Mouse (Mus musculus): ENCODE results near the gene Leprot. TPM values are rescaled to one million over a fixed set of nuclear protein-coding genes. Genes with fewer than 3 reads are reported as not detected.

Leprot gene
- polyA plus RNA-seq, 1 experiment from 2014 or later: 84.7 TPM

DNA sequence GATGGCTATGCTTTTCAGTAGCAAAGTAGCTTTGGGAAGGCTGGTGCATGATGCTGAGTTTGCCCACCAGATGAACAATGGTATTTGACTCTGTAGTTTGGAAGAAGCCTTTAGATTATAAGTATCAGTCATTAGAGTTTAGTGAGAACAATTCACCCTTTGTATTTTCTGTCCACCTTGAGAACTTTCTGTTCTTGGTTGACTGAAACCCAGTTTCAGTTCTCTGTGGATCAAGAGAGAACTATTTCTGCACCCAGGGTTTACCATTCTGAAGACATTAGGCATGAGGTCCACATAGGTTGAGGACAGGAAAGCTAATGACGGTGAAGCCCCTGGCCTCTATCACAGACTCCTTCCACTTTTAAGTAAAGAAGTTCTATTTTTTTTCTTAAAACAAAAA, 10.0 kb upstream of the Leprot start:
- 97% methylated on average over 1 of the region's 1 CpGs for WGBS
- Histone ChIP-seq H3K27ac (no peak overlapping the region), H3K27me3 (ENCODE audit: control insufficient read depth, insufficient read depth, low read length) (no peaks in the 10 kb centered on the region), H3K9me3 (ENCODE audit: control insufficient read depth, low read length) (no peaks in the 10 kb centered on the region), H3K36me3 (replicated peaks; ENCODE audit: control insufficient read depth, insufficient read depth) (peaks cover 74% of the 10 kb centered on the region), H3K4me2 (replicated peaks) (no peak overlapping the region), H3K4me1 (replicated peaks; ENCODE audit: control insufficient read depth, insufficient read depth, low read length) (no peaks in the 10 kb centered on the region), H3K4me3 (replicated peaks; ENCODE audit: low read length) (no peak overlapping the region), H3K9ac (no peak overlapping the region)
- DNase-seq (ENCODE audit: low spot score) (no peak), ATAC-seq (ENCODE audit: low FRiP score) (no peak)

GRCm38 (mm10) chr4:101640631-101641030, 6.9 kb upstream of the Leprot start:
- no peak for ATAC-seq (ENCODE audit: low FRiP score)
- Histone ChIP-seq H3K9ac (no peak overlapping the region), H3K4me1 (replicated peaks; ENCODE audit: control insufficient read depth, insufficient read depth, low read length) (no peaks in the 10 kb centered on the region), H3K36me3 (replicated peaks; ENCODE audit: control insufficient read depth, insufficient read depth) (peaks cover 59% of the 10 kb centered on the region), H3K27ac (no peak overlapping the region), H3K4me3 (replicated peaks; ENCODE audit: low read length) (no peak overlapping the region), H3K27me3 (ENCODE audit: control insufficient read depth, insufficient read depth, low read length) (no peaks in the 10 kb centered on the region), H3K4me2 (replicated peaks) (no peak overlapping the region), H3K9me3 (ENCODE audit: control insufficient read depth, low read length) (no peaks in the 10 kb centered on the region)
- DNase-seq (ENCODE audit: low spot score): no peak
- 79% methylated on average over 5 of the region's 5 CpGs for WGBS

DNA sequence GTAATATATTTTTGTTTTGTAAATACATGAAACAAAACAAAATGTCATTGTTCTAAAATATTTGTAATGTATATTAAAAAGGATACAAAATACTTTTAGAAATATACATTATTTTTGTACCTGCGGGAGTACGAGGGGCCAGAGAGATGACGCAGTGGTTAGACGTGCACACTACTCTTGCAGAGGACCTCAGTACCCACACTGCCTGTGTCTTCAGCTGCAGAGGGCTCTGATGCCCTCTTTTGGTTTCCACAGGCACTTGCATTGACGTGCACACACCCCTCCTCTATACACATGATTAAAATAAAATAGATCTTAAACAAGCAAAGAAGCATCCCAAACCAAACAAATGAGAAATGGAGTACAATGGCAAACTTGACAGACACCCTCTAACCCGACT, 4.8 kb upstream of the Leprot start:
- no peak overlapping the region for H3K4me2 ChIP-seq (replicated peaks)
- H3K9ac ChIP-seq: no peak overlapping the region
- no peak for ATAC-seq (ENCODE audit: low FRiP score)
- H3K4me1 ChIP-seq (replicated peaks; ENCODE audit: control insufficient read depth, insufficient read depth, low read length): no peaks in the 10 kb centered on the region
- H3K27ac ChIP-seq: no peak overlapping the region
- no peak overlapping the region for H3K4me3 ChIP-seq (replicated peaks; ENCODE audit: low read length)
- H3K9me3 ChIP-seq (ENCODE audit: control insufficient read depth, low read length): no peaks in the 10 kb centered on the region
- no peaks in the 10 kb centered on the region for H3K27me3 ChIP-seq (ENCODE audit: control insufficient read depth, insufficient read depth, low read length)
- H3K36me3 ChIP-seq (replicated peaks; ENCODE audit: control insufficient read depth, insufficient read depth): peaks cover 39% of the 10 kb centered on the region
- 85% methylated on average over 6 of the region's 6 CpGs for WGBS
- DNase-seq (ENCODE audit: low spot score): no peak

GRCm38 (mm10) chr4:101643216-101643615, 4.3 kb upstream of the Leprot start:
- Histone ChIP-seq H3K9ac (no peak overlapping the region), H3K27me3 (ENCODE audit: control insufficient read depth, insufficient read depth, low read length) (no peaks in the 10 kb centered on the region), H3K4me3 (replicated peaks; ENCODE audit: low read length) (no peak overlapping the region), H3K27ac (no peak overlapping the region), H3K36me3 (replicated peaks; ENCODE audit: control insufficient read depth, insufficient read depth) (peaks cover 34% of the 10 kb centered on the region), H3K9me3 (ENCODE audit: control insufficient read depth, low read length) (no peaks in the 10 kb centered on the region), H3K4me2 (replicated peaks) (no peak overlapping the region), H3K4me1 (replicated peaks; ENCODE audit: control insufficient read depth, insufficient read depth, low read length) (no peaks in the 10 kb centered on the region)
- DNase-seq (ENCODE audit: low spot score) (no peak), ATAC-seq (ENCODE audit: low FRiP score) (no peak)
- WGBS: 86% methylated on average over 4 of the region's 4 CpGs

DNA sequence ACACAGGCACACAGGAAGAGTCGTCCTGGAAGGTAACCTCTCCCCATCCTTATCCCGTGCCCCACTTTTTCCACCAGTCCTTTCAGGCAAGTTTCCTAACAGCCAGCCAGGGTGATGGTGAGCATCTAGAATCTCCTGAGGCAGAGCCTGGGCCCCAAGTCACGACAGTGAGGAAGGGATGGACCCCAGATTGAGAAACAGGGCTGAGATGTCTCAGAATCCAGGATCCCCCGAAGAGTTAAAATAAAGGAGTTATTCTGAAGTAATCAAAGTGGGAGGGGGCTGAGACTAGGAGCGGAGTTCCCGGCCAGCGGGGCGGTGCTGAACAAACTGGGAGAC, 692 bp upstream of the Leprot start:
- Histone ChIP-seq H3K27ac (0 out of 2 replicates have a peak overlapping the region, but pooled peaks have one; percentile 56), H3K9me3 (ENCODE audit: control insufficient read depth, low read length) (no peaks in the 10 kb centered on the region), H3K4me2 (replicated peaks) (peak overlapping the region; percentile 54), H3K4me1 (replicated peaks; ENCODE audit: control insufficient read depth, insufficient read depth, low read length) (peaks cover 12% of the 10 kb centered on the region), H3K36me3 (replicated peaks; ENCODE audit: control insufficient read depth, insufficient read depth) (peaks cover 6% of the 10 kb centered on the region; the same call in 1 of the 2 replicates), H3K4me3 (replicated peaks; ENCODE audit: low read length) (peak overlapping the region; percentile 84), H3K27me3 (ENCODE audit: control insufficient read depth, insufficient read depth, low read length) (no peaks in the 10 kb centered on the region), H3K9ac (peak overlapping the region; percentile 6)
- ATAC-seq (ENCODE audit: low FRiP score): no peak
- no peak for DNase-seq (ENCODE audit: low spot score)
- WGBS: 1% methylated on average over 8 of the region's 8 CpGs

DNA sequence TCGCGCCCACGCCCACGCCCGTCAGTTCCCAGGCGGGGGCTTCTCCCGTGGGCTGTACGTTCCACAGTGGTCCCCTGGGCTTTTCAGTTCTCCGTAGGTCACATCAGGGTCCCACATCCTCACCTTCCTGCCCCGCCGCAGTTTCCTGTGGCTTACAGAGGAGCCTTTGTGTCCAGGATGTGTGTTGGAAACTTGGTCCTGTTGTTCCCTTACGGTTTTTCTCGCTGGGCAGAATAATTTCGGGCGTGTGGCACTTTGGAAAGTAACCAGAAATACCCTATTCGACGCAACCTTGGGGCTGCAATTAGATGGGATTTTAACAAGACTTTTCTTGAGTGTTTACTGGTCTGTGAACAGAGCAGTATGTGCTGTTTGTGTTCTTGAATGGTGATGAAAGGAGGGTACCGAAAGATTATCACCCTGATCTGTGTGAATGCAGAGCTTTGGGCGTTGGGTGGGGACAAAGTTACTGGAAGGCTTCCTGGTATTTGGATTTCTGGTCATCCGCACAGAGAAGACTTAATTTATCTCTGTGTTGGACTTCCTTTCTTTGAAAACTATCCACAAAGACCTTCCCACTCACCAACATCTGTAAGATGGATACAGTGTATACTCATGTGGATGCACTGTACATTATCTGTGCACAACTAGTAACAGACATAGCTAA, 591 bp downstream of the Leprot start:
- Histone ChIP-seq H3K9me3 (ENCODE audit: control insufficient read depth, low read length) (no peaks in the 10 kb centered on the region), H3K4me1 (replicated peaks; ENCODE audit: control insufficient read depth, insufficient read depth, low read length) (peaks cover 12% of the 10 kb centered on the region), H3K9ac (peak overlapping the region; percentile 87), H3K36me3 (replicated peaks; ENCODE audit: control insufficient read depth, insufficient read depth) (no peaks in the 10 kb centered on the region), H3K27ac (peak overlapping the region; percentile 90), H3K4me2 (replicated peaks) (peak overlapping the region; percentile 53), H3K4me3 (replicated peaks; ENCODE audit: low read length) (peak overlapping the region; percentile 84), H3K27me3 (ENCODE audit: control insufficient read depth, insufficient read depth, low read length) (no peaks in the 10 kb centered on the region)
- ATAC-seq (ENCODE audit: low FRiP score) (no peak), DNase-seq (ENCODE audit: low spot score) (peak; percentile 49)
- WGBS: 2% methylated on average over 20 of the region's 20 CpGs

GRCm38 (mm10) chr4:101648745-101649144, 1.2 kb downstream of the Leprot start:
- Histone ChIP-seq H3K9me3 (ENCODE audit: control insufficient read depth, low read length) (no peaks in the 10 kb centered on the region), H3K4me1 (replicated peaks; ENCODE audit: control insufficient read depth, insufficient read depth, low read length) (peaks cover 12% of the 10 kb centered on the region), H3K27ac (peak overlapping the region; percentile 90), H3K27me3 (ENCODE audit: control insufficient read depth, insufficient read depth, low read length) (no peaks in the 10 kb centered on the region), H3K4me3 (replicated peaks; ENCODE audit: low read length) (peak overlapping the region; percentile 84), H3K36me3 (replicated peaks; ENCODE audit: control insufficient read depth, insufficient read depth) (no peaks in the 10 kb centered on the region), H3K4me2 (replicated peaks) (peak overlapping the region; percentile 53), H3K9ac (peak overlapping the region; percentile 87; the same call in 1 of the 2 replicates)
- DNase-seq (ENCODE audit: low spot score): no peak
- WGBS: 91% methylated on average over 1 of the region's 1 CpGs
- no peak for ATAC-seq (ENCODE audit: low FRiP score)

GRCm38 (mm10) chr4:101650961-101651360, 3.4 kb downstream of the Leprot start:
- Histone ChIP-seq H3K36me3 (replicated peaks; ENCODE audit: control insufficient read depth, insufficient read depth) (no peaks in the 10 kb centered on the region), H3K4me2 (replicated peaks) (no peak overlapping the region), H3K9ac (no peak overlapping the region), H3K27me3 (ENCODE audit: control insufficient read depth, insufficient read depth, low read length) (no peaks in the 10 kb centered on the region), H3K4me3 (replicated peaks; ENCODE audit: low read length) (no peak overlapping the region), H3K9me3 (ENCODE audit: control insufficient read depth, low read length) (no peaks in the 10 kb centered on the region), H3K27ac (no peak overlapping the region), H3K4me1 (replicated peaks; ENCODE audit: control insufficient read depth, insufficient read depth, low read length) (peaks cover 12% of the 10 kb centered on the region)
- ATAC-seq (ENCODE audit: low FRiP score) (no peak), DNase-seq (ENCODE audit: low spot score) (no peak)
- WGBS: 86% methylated on average over 2 of the region's 2 CpGs

- DNase-seq (ENCODE audit: low spot score): no peak
- Histone ChIP-seq H3K27ac (no peak overlapping the region), H3K27me3 (ENCODE audit: control insufficient read depth, insufficient read depth, low read length) (no peaks in the 10 kb centered on the region), H3K9me3 (ENCODE audit: control insufficient read depth, low read length) (no peaks in the 10 kb centered on the region), H3K4me2 (replicated peaks) (no peak overlapping the region), H3K36me3 (replicated peaks; ENCODE audit: control insufficient read depth, insufficient read depth) (peaks cover 19% of the 10 kb centered on the region), H3K4me3 (replicated peaks; ENCODE audit: low read length) (no peak overlapping the region), H3K9ac (no peak overlapping the region), H3K4me1 (replicated peaks; ENCODE audit: control insufficient read depth, insufficient read depth, low read length) (peaks cover 3% of the 10 kb centered on the region; the same call in 1 of the 2 replicates)
- WGBS: 84% methylated on average over 6 of the region's 6 CpGs
- no peak for ATAC-seq (ENCODE audit: low FRiP score)
These were observed 6.7 kb downstream of the Leprot start for GRCm38 (mm10) chr4:101654256-101654655.
